Mouse (Mus musculus) neural tube, embryonic 15.5 days (tissue): ENCODE data around the gene Dok4. TPM values are rescaled to one million over a fixed set of nuclear protein-coding genes. Genes with fewer than 3 reads are reported as not detected.
"Not testable (repeated sequence)": the region's sequence is repeated elsewhere in the genome, so short reads cannot be mapped to it uniquely, and the experiment has no call there.

Experiments
- ATAC-seq: fragments of 200-750 bp; cut with Nextera tagmentation; 2 replicates; pipeline ENCODE4 v1.8.0; 2017; ENCODE audit warnings: mild to moderate bottlenecking, moderate TSS enrichment, moderate library complexity; ENCODE audit not compliant: low FRiP score
- H3K27ac ChIP-seq: fragments of 300-500 bp; sonication (generic); replicated peaks from 2 replicates; pipeline ENCODE4 v1.5.1; 2015; ENCODE audit warnings: mild to moderate bottlenecking, inconsistent platforms
- H3K27me3 ChIP-seq: fragments of 300-500 bp; sonication (generic); replicated peaks from 2 replicates; pipeline ENCODE4 v1.6.1; 2015; ENCODE audit warnings: inconsistent platforms
- H3K36me3 ChIP-seq: fragments of 300-500 bp; sonication (generic); 2 replicates; pipeline ENCODE4 v1.6.1; 2015; ENCODE audit warnings: inconsistent platforms
- H3K4me1 ChIP-seq: fragments of 300-500 bp; sonication (generic); 2 replicates; pipeline ENCODE4 v1.6.1; 2015; ENCODE audit warnings: inconsistent platforms
- H3K4me2 ChIP-seq: fragments of 300-500 bp; sonication (generic); 2 replicates; pipeline ENCODE4 v1.6.1; 2015; ENCODE audit warnings: inconsistent platforms, mild to moderate bottlenecking, moderate library complexity
- H3K4me3 ChIP-seq: fragments of 300-500 bp; sonication (generic); replicated peaks from 2 replicates; pipeline ENCODE4 v1.5.1; 2015; ENCODE audit warnings: mild to moderate bottlenecking, inconsistent platforms
- H3K9ac ChIP-seq: fragments of 300-500 bp; sonication (generic); replicated peaks from 2 replicates; pipeline ENCODE4 v1.6.1; 2015; ENCODE audit warnings: mild to moderate bottlenecking, inconsistent platforms
- H3K9me3 ChIP-seq: fragments of 300-500 bp; sonication (generic); replicated peaks from 2 replicates; pipeline ENCODE4 v1.6.1; 2016; ENCODE audit warnings: inconsistent platforms
- WGBS: fragments of 180-500 bp; shearing (Covaris S2); methylation state at CpG from one replicate; pipeline ENCODE4 v1.1.7; 2015; ENCODE audit warnings: mixed read lengths; 5-methylcytosine and 5-hydroxymethylcytosine counted together
- polyA plus RNA-seq: library from polyadenylated mRNA; unstranded; fragments of >200 nt; fragmentation: Nextera tagmentation; extraction: Ambion mirVana; gene quantifications from 2 replicates; pipeline ENCODE4 v1.2.1, GENCODE M21; 2015

The Dok4 gene
- polyA plus RNA-seq, 1 experiment from 2014 or later: 116 TPM

DNA sequence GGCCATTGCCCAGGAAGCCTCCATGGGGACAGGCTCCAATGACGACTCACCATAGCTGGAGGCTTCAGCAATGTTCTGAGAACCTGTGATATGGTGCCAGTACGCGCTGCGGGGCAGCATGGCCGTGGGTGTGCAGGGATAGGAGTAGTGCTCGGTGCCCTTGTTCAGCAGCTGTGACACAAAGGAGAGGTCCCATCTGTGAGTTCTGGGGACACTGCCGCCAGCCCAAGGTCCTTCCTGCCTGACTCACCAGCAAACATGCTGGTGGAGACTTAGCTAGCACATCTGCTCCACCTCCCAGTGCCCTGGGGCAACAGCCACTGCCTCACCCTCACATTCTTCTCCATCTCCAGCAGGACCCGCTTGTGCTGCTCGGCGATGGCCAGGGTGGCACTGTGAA is 10.8 kb downstream of the Dok4 start:
- no peak overlapping the region for H3K9ac ChIP-seq
- ATAC-seq: no peak
- H3K27me3 ChIP-seq: no peaks in the 10 kb centered on the region
- H3K4me1 ChIP-seq: peaks cover 26% of the 10 kb centered on the region
- H3K27ac ChIP-seq: no peak overlapping the region
- WGBS: 77% methylated on average over 10 of the region's 10 CpGs
- no peak overlapping the region for H3K4me2 ChIP-seq
- no peak overlapping the region for H3K4me3 ChIP-seq
- peaks cover 66% of the 10 kb centered on the region for H3K36me3 ChIP-seq
- H3K9me3 ChIP-seq: no peaks in the 10 kb centered on the region

DNA sequence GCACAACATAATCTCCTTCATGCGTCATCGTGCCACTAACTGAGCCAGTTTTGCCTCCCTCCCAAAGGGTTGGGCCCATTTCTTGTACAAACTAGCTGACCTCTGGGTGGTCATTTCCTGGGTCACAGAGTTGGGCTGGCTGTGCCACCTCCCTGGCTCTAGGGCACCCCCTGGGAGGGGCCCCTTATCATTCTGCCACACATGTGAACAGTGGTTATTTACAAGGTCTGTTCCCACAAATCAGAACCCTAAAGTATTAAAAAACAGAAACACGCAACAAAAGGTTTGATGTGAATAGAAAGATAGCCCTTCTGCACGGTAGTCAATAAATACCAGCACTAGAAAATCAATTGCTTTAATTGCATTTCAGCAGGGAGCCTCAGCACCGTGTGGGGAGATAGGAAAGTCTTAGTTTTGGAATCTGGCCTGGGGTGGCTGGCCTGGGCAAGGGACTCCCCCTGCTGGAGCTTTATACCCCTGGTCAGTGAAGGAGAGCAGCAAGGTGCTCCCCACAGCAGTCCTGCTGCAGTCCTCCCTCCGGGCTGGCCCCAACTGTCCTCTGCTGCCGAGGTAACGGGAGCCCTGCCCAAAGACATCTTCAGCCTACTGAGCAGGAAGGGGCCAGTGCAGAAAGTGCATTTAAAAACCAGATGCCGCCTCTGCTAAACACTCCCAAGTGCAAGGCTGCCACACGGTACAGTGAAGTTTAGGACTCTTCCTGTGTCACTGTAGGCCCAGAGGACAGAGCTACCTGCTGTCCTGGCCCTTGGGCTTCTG is 12.0 kb downstream of the Dok4 start:
- Histone ChIP-seq H3K36me3 (peaks cover 69% of the 10 kb centered on the region), H3K9me3 (no peaks in the 10 kb centered on the region), H3K4me2 (no peak overlapping the region), H3K9ac (no peak overlapping the region), H3K27ac (no peak overlapping the region), H3K4me1 (peaks cover 20% of the 10 kb centered on the region), H3K27me3 (no peaks in the 10 kb centered on the region), H3K4me3 (no peak overlapping the region)
- WGBS: 70% methylated on average over 10 of the region's 10 CpGs
- no peak for ATAC-seq

DNA sequence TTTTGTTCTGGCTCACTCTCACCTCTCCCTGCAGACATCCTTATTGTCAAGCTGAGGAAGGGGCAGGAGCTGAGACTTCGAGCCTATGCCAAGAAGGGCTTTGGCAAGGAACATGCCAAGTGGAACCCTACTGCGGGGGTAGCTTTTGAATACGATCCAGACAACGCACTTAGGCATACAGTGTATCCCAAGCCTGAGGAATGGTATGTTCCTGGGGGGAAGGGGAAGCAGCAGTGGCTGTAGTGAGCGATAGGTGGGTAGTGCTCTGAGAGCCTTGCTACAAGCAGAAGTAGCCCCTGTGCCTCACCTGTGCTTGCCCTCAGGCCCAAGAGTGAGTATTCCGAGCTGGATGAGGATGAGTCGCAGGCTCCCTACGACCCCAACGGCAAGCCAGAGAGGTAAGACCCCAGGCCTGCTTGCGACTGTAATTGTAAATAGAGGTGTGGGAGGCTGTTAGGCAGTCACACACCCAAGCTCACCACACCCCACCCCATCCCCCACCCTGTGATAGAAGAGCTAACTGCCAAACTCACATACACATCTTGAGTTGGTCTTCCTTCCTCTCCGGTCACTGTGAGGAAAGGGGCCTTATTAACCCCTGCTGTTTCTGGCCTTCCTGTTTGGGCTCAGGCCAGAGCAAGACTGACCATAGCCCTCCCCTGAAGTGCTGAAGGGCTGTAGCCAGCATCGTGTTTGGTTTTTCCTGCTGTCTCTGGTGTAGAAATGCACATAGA is 13.5 kb downstream of the Dok4 start:
- WGBS: 93% methylated on average over 12 of the region's 12 CpGs
- H3K4me3 ChIP-seq: no peak overlapping the region
- H3K9ac ChIP-seq: no peak overlapping the region
- H3K27me3 ChIP-seq: no peaks in the 10 kb centered on the region
- ATAC-seq: no peak
- no peaks in the 10 kb centered on the region for H3K9me3 ChIP-seq
- H3K27ac ChIP-seq: no peak overlapping the region
- H3K36me3 ChIP-seq: peaks cover 68% of the 10 kb centered on the region
- no peak overlapping the region for H3K4me2 ChIP-seq
- peaks cover 18% of the 10 kb centered on the region for H3K4me1 ChIP-seq

- Histone ChIP-seq H3K9ac (no peak overlapping the region), H3K27me3 (no peaks in the 10 kb centered on the region), H3K4me3 (no peak overlapping the region), H3K27ac (no peak overlapping the region), H3K4me1 (peaks cover 18% of the 10 kb centered on the region), H3K9me3 (no peaks in the 10 kb centered on the region), H3K36me3 (peaks cover 57% of the 10 kb centered on the region), H3K4me2 (no peak overlapping the region)
- no peak for ATAC-seq
- WGBS: 79% methylated on average over 8 of the region's 8 CpGs
These were observed 14.7 kb downstream of the Dok4 start for GRCm38 (mm10) chr8:94861352-94861910.

DNA sequence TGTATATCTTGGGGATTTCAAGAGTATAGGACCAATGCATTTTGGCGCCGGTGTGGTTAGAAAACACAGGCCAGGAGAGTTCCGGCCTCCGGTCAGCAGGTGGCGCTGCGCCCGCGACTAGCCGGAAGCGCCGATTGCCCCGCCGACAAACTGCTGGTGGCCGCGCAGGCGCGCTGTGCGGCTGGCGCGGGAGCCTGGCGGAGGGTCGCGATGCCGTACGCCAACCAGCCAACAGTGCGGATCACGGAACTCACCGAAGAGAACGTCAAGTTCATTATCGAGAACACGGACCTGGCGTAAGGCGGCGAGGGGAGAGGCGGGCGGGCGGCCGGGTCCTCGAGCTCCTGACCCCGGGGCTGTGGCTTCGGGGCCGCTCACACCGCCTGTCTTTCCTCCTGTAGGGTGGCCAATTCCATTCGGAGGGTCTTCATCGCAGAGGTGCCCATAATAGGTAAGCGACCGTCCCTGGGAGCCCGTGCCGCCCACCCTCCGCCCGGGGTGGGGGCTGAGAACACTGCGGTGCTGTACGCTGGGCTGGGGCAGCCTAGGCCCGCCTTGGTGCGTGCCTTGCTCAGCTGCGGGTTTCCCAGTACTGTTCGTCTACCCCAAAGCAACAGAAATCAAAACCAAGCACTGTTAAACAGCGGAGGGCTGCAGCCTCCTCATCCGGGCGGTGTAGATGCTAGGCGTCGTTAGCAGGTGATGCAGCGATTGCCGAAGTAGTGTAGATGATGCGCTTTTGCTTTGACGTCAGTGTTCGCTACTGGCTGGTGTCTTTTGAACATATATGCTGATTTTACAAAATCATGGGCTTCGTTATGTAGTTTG is 18.6 kb downstream of the Dok4 start, which contains the start of gene Polr2c:
TSS of gene Polr2c (plus strand) at position 105 of the 828 bp plus-strand sequence.
- H3K27me3 ChIP-seq: no peaks in the 10 kb centered on the region
- H3K27ac ChIP-seq: peak within 1 kb of the TSS; percentile 84
- under 1% methylated on average over 68 of the region's 68 CpGs for WGBS
- peak within 1 kb of the TSS; percentile 92 for H3K4me3 ChIP-seq
- H3K9me3 ChIP-seq: no peaks in the 10 kb centered on the region
- H3K9ac ChIP-seq: peak within 1 kb of the TSS; percentile 98
- peak within 1 kb of the TSS; percentile 71 for H3K4me2 ChIP-seq
- peak; percentile 80 for ATAC-seq
- H3K36me3 ChIP-seq: peaks cover 40% of the 10 kb centered on the region
- H3K4me1 ChIP-seq: peaks cover 18% of the 10 kb centered on the region

DNA sequence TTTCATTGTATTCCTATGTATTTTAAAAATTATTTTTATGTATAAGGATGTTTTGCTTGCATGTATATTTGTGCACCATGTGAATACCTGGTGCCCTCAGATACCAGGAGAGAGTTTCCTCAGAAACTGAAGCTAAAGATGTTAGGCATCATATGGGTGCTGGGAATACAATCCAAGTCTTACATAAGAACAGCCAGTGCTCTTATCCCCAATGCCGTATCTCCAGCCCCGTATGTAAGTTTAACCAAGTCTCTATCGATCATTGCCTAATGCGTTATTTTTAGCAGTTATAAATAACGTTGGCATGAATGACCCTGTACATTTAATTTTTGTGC is 19.2 kb downstream of the Dok4 start:
- no peaks in the 10 kb centered on the region for H3K27me3 ChIP-seq
- no peak overlapping the region for H3K9ac ChIP-seq
- H3K36me3 ChIP-seq: peaks cover 41% of the 10 kb centered on the region
- peaks cover 18% of the 10 kb centered on the region for H3K4me1 ChIP-seq
- no peaks in the 10 kb centered on the region for H3K9me3 ChIP-seq
- H3K4me3 ChIP-seq: peak overlapping the region; percentile 92
- H3K27ac ChIP-seq: no peak overlapping the region; the same call in 1 of the 2 replicates
- WGBS: 33% methylated on average over 5 of the region's 5 CpGs
- H3K4me2 ChIP-seq: peak overlapping the region; percentile 31; the same call in 1 of the 2 replicates
- ATAC-seq: peak; percentile 18; the same call in 1 of the 2 replicates

- H3K4me2 ChIP-seq, H3K27ac ChIP-seq, ATAC-seq, H3K4me3 ChIP-seq, H3K9me3 ChIP-seq, H3K27me3 ChIP-seq, H3K9ac ChIP-seq: not testable (repeated sequence)
- Histone ChIP-seq H3K4me1 (peaks cover 18% of the 10 kb centered on the region), H3K36me3 (peaks cover 46% of the 10 kb centered on the region)
- 90% methylated on average over 11 of the region's 11 CpGs for WGBS
These were observed 21.4 kb downstream of the Dok4 start for GRCm38 (mm10) chr8:94854761-94855160.

- no peak overlapping the region for H3K4me3 ChIP-seq
- H3K9me3 ChIP-seq: no peaks in the 10 kb centered on the region
- no peak overlapping the region for H3K9ac ChIP-seq
- no peaks in the 10 kb centered on the region for H3K27me3 ChIP-seq
- no peak overlapping the region for H3K27ac ChIP-seq
- no peak overlapping the region for H3K4me2 ChIP-seq
- ATAC-seq: no peak
- no peaks in the 10 kb centered on the region for H3K4me1 ChIP-seq
- H3K36me3 ChIP-seq: peaks cover 83% of the 10 kb centered on the region
- WGBS: 94% methylated on average over 5 of the region's 5 CpGs
These were observed 26.1 kb downstream of the Dok4 start for GRCm38 (mm10) chr8:94850049-94850448.

DNA sequence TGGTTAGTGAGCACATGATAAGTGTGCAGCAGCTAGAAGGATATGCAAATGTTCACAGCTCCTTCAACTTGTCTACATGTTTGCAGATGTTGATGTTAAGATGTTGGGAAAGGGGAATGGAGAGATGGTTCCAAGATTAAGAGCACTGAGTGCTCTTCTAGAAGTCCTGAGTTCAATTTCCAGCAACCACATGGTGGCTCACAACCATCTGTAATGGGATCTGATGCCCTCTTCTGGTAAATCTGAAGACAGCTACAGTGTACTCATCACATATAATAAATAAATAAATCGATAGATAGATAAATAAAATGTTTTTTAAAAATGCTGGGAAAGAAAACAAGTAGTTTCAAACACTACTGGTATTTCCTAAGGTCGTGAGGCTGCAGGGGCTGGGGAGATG is 34.9 kb downstream of the Dok4 start:
- H3K9me3 ChIP-seq: no peaks in the 10 kb centered on the region

DNA sequence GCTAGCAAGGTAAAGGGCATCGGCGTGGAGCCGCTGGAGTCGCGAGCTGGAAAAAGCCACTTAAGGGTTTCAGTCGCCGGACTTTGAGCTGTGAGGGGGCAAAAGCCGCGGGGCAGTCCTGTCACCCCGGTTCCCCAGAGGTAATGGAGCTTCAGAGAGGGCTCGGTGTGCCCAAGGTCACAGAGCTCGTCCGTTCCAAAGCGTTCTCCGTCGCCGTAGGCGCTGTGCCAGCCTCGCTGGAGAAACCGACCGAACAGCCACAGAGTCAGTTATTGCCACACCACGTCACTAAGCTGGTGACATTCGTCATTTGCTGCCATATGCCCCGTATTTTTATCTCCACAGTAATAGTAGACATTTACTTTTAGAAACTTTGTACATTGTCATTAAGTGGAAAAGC is 37.5 kb downstream of the Dok4 start:
- H3K27me3 ChIP-seq: no peaks in the 10 kb centered on the region
- WGBS: under 1% methylated on average over 24 of the region's 24 CpGs
- ATAC-seq: peak; percentile 71
- peak overlapping the region; percentile 62 for H3K4me2 ChIP-seq
- no peaks in the 10 kb centered on the region for H3K36me3 ChIP-seq
- peak overlapping the region; percentile 86 for H3K4me3 ChIP-seq
- H3K9ac ChIP-seq: peak overlapping the region; percentile 86
- peak overlapping the region; percentile 96 for H3K27ac ChIP-seq
- H3K4me1 ChIP-seq: peaks cover 22% of the 10 kb centered on the region
- no peaks in the 10 kb centered on the region for H3K9me3 ChIP-seq

More for the DNA sequence above, 34.9 kb downstream of the Dok4 start:
- H3K4me3 ChIP-seq: no peak overlapping the region
- no peak overlapping the region for H3K27ac ChIP-seq
- ATAC-seq: no peak
- 53% methylated on average over 2 of the region's 2 CpGs for WGBS
- peaks cover 21% of the 10 kb centered on the region for H3K4me1 ChIP-seq
- no peak overlapping the region for H3K9ac ChIP-seq
- no peak overlapping the region for H3K4me2 ChIP-seq
- H3K36me3 ChIP-seq: peaks cover 25% of the 10 kb centered on the region
- H3K27me3 ChIP-seq: no peaks in the 10 kb centered on the region
